Mouse (Mus musculus) thymus, postnatal 25 days (tissue): ENCODE measurements around the gene Scaf4.
A peak's percentile ranks its signal among the peaks of the same experiment; 100 is the strongest.
"Not testable (repeated sequence)": the region's sequence is repeated elsewhere in the genome, so short reads cannot be mapped to it uniquely, and the experiment has no call there.

Source experiments
- DNase-seq: peaks from one replicate; pipeline ENCODE4 v3.0.0; 2022

Gene Scaf4

DNA sequence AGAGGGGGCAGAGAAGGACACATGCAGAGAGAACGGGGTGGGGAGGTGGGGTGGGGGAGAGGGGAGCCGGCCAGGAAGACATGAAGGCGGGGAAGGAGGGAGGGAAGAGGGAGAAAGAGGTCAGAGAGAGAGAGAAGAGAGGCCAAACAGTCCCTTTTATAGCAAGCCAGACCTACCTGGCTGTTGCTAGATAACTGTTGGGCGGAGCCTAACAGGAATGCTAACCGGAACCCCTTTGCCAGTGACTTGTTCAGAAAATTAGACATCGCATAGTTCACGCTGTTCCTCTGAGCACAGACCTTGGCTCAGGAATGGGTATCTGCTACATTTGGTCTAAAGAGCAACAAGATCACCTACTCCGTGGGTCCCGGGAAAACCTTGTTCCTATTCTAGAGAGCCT is 6.7 kb upstream of the Scaf4 start:
- DNase-seq, result no peak

DNA sequence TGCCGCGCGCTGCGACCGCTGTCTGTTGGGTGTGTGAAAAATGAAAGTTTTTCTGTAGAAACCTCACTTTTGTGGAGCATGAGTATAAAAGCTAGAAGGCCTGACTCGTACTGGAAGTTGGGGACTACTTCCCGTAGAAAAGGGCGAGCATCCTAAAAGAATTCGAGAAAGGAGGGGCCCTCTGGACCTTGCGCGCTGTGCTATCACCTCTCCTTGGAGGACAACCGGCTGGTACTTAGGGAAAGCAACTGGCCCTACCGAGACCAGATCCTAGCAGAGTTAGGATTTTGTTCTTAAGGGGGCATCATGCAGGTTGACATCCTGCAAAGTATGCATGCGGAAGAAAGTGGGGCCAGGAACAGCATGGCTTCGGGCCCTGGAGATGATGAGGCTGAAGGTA is 613 bp upstream of the Scaf4 start:
- no peak for DNase-seq

DNA sequence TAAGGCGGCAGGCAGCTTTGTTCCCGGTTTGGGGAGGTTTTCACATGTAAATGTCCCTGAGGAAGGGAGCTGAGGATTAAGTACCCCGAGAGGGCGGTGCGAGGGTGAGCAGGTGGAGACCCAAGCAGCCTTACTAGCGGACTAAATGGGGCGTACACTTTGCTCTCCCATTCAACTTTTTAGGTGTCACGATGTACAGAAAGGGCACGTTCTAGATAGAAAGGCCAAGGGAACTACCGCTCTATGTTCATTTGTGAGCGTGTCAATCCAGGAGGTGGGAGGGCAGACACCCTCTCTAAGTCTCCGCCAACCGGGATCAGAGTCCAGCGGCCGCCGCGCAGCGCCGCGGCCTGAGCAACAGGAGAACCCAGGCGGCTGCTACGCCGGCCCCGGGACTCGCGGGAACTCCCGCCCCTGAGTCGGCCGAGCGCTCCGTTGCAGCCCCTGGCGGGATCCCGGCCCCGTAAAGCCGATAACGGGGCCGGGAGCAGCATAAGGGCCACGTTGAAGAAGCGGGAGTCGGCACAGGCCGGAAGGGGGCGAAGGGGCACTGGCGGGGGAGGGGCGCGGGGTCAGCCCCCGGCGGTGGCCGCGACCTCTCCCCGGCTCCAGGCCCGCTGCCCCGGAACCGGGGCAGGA is 918 bp downstream of the Scaf4 start:
- peak; percentile 10 for DNase-seq

DNA sequence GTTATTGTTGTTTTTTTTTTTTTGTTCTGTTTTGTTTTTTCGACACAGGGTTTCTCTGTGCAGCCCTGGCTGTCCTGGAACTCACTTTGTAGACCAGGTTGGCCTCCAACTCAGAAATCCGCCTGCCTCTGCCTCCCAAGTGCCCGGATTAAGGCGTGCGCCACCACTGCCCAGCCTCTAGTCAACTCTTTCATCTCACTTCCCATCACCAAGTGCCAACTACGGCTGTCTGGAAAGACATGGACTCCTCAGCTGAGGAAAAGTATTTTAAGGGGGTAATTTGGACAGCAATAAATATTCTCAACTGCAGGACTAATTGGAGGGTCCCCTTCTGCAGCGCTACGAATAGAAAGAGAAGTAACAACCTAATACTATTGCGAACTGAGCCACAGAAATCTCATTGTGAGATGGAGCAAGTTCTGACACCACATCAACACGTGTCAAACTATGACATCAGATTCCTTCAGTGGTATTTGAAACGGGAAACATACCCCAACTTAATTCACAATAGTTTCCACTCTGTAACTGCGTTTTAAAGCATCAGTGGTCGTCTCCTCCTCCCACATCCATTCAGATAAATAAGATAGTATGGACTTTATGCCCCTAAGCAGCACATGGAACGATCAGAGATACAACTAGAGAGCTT is 1.6 kb downstream of the Scaf4 start:
- DNase-seq, result no peak

GRCm38 (mm10) chr16:90281406-90281805 is 2.9 kb downstream of the Scaf4 start:
- no peak for DNase-seq

DNA sequence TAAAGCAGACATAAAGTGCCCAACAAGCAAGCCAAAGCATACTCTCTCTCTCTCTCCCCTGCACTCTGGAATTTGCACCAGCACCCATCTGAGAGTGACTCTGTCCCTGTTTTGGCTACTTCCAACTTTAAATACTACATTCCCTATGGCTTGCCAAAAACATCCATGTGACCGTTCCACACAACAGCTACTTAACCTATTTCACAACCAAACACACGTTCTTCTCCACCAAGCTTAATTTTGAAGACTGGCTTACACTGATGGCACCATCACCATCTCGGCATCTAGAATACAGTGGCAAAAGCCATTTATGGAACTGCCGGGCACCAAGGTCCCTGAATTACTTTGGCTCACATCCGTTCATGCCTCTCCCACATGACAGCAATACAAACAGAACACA is 3.3 kb downstream of the Scaf4 start:
- no peak for DNase-seq

GRCm38 (mm10) chr16:90280515-90280914 is 3.8 kb downstream of the Scaf4 start:
- no peak for DNase-seq

- no peak for DNase-seq
These were observed 5.2 kb downstream of the Scaf4 start for GRCm38 (mm10) chr16:90279058-90279457.

DNA sequence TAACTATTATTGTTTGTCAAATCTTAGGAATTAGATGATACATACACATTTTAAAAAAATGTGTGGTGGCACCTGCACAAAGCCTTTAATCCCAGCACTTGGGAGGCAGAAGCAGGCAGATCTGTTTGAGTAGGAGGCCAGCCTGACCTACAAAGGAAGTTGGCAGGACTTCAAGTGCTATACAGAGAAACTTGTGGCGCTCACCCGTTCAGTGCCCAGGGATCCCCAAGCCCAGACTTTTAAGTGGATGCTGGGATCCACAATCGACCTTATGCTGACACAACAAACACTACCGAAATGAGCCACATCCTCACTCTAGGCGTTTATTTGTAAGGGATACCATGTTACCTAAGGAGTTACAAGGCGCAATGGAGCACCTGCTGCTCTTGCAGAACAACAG is 8.8 kb downstream of the Scaf4 start:
- no peak for DNase-seq

GRCm38 (mm10) chr16:90266581-90266980 is 17.7 kb downstream of the Scaf4 start:
- DNase-seq, result no peak

DNA sequence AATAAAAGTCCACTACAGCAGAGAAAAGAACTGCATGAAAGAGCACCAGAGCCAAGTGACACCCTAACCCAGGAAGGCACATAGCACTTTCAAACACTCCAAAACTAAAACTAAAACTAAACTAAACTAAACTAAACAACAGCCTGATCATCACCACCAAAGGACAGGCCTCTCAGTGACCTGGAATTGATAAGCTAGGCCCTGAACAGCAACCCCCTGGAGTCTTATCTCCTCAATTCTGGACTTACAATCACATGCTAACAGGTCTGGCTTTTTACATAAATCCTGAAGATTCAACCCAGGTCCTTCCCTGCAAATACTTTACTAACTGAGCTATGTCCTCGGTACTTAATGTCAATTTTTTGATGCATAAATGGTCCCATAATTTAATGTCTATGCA is 19.2 kb downstream of the Scaf4 start:
- no peak for DNase-seq

DNA sequence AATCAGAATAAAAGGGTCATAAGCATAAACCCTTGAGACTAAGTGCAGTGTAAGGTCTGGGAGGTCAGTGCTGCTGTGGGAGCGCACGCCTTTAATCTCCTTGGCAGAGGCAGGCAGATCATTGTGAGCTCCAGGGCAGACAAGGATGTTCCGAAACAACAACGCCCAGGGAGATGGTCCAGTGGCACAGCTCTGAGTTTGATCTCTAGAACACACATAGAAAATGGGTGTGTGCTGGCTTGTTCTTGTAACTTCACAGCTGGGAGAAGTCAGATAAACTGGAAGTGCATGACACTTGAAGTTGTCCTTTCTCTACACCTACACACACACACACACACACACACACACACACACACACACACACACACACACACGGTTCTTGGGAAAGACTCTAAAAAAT is 20.3 kb downstream of the Scaf4 start:
- no peak for DNase-seq

DNA sequence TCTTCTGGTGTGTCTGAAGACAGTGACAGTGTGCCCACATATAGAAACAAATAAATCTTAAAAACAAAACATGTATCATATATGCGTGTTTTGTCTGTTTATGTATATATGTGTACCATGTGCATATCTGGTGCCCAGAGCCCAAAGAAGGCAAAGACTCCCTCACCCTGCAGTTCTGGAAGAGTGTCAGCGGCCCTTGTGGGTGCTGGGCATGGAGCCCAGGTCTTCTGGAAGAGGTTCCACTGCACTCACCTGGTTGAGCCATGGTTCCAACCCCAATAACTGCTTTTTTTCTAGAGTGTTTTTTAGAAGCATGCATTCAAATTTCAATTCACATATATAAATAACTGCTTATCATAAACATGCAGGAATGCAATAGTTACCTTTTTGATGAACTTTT is 22.5 kb downstream of the Scaf4 start:
- no peak for DNase-seq

DNA sequence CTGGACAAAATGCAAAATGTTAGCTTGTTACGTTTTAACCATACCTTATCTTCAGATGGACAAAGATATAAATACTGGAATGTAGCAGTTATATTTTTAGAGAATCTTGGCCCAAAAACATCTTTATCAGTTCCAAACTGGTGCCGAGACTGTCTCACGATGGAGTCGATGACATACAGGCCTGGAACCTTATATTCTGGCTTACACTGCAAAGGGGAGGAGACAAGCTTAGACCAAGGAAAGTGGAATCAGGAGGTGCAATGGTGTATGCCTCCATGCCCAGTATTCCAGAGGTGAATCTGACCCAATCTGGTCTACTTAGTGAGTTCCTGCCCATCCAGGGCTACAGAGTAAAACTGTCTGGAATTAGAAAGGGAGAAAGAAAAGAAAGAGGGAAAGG is 24.2 kb downstream of the Scaf4 start:
- DNase-seq, result no peak

DNA sequence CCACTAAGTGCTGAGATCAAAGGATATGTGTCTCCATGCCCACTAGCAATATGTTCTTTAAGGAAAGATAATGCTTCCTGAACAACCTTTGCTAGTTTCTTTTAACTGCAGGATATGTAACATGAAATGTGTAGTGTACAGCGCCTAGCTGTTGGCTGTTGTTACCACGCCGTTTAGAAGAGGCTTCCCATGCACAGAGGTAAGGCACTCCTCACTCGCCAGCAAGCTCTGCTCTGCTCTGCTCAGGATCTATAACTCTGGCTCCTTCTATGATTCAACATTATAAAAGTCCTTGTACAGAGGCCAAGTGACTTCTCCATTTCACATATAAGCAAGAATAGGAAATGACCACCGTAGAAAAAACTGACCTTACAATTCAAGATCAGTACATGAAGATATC is 24.7 kb downstream of the Scaf4 start:
- DNase-seq, result no peak

DNA sequence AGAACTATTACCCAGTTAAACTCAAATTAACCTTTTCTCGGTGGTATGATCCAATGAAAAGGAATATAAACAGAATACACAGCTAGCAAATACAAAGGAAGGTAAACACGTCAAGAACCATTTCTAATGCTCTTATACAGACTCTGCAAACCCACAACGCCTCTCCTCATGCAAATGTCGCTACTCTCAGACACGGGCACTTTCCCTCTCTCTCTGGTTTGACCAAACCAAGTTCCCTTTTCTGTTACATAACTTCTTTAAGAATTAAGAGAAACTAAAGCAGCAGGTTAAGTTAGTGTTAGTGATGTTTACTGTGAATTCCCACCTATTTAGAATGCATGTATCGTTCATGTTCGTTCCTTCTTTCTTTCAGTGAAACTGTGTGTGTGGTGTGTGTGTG is 25.4 kb downstream of the Scaf4 start:
- no peak for DNase-seq

DNA sequence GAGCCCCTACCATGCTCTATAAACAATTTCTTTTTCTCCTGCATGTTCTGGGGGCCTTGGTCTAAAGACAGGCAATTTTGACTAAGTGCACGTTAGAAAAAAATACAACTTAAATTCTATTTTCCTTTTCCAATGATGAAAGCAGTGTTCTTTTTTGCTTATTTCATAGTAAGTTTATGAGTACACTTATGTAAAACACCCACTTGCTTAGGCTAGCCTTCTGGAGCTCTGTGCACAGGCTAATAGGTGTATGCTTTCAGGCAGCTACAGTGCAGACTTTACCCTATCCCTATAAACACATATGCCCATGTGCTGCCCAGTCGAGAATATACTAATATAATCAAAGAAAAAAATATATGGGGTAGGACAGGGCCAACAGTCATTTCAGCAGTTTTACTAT is 31.8 kb downstream of the Scaf4 start:
- DNase-seq, result no peak

DNA sequence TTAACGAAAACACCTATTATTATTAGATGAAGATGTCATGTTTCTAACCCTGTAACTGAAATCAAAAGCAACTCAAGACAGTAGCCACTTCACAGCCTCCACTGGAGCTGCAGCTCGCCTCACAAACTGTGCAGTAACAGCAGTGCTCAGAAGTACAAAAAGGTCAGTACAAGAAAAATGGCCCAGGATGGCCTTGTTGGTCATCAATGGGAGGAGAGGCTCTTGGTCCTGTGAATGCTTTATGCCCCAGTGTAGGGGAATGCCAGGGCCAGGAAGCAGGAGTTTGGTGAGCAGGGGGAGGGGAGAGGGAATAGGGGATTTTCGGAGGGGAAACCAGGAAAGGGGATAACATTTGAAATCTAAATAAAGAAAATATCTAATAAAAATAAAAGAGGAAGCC is 33.0 kb downstream of the Scaf4 start:
- DNase-seq, result not testable (repeated sequence)

DNA sequence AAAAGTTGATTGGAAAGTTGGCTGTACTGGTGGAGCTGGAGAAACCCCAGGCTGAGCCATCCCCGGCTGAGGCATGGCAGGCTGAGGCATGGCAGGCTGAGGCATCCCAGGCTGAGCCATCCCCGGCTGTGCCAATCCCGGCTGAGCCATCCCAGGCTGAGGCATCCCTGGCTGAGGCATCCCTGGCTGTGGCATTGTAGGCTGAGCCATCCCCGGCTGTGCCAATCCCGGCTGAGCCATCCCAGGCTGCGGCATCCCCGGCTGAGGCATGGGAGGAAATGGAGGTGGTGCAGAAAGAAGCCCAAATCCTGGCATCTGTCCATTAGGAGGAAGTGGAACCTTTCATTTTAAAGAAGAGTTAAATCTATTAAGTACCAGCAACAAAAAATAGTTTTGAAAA is 34.2 kb downstream of the Scaf4 start:
- no peak for DNase-seq

DNA sequence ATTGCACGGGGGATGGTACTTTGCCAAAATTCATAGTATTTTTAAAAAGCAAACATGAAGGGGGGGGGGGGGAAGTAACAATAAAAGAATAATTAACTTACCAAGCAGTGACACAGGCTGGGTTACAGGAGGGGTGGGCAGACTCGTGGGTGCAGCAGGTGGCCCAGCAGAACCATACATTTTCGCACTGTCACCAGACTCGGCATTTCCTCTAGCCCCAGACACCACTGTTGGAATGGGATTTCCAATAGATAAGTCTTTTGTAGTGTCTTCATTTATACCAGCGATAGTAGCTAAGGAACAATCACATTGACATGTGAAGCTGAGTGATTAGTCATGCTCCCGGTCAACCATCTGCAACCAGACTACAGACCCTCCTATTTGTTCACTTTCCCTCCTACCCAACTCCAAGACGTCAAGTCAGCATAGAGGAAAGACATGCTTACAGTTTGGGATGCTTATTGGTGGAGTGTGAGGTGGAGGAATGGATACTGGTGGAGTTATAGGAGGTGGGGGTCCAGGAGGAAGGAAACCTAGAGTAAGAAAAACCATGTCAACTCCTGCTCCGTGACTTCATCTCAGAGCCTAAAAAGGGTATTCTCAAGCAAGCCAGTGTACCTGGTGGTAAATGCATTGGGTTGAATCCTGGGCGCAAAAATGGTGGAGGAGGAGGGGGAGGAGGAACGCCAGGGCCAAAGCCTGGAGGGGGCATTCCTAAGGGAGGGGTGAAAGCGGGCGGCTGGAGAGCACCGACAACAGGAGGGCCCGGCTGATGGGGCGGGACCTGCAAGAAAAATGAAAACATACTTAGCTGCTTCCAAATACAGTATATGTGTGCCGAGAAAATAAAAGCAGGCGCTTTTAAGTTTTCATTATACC is 41.6 kb downstream of the Scaf4 start:
- no peak for DNase-seq

GRCm38 (mm10) chr16:90241875-90242274 is 42.4 kb downstream of the Scaf4 start:
- DNase-seq, result no peak

DNA sequence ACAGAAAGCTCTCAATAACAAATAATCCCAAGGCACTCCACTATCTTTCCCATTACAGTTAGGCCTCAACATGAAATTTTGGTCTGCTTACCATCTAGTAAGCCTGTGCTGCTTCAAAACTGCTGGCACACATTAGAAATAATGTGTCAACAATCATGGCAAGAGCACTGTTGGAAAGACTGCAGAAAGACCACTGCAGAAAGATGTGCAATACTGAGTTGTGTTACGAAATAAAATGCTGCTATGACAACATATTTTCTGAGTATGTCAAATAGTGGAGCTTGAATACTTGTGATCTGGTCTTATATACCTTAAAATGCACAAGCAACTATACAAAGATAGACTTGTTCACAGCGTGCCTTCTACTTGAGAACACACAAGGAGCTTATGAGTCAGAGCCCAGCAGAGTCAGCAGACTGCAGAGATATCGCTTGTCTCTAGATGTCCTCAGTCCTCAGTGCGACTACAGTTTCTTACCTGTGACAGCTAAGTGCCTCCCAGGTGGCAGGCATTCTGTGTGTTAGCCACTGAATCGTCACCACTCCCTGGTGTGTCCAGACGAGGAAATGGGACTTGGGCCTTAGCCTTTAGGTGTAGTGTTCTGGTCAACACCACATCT is 45.1 kb downstream of the Scaf4 start:
- no peak for DNase-seq

DNA sequence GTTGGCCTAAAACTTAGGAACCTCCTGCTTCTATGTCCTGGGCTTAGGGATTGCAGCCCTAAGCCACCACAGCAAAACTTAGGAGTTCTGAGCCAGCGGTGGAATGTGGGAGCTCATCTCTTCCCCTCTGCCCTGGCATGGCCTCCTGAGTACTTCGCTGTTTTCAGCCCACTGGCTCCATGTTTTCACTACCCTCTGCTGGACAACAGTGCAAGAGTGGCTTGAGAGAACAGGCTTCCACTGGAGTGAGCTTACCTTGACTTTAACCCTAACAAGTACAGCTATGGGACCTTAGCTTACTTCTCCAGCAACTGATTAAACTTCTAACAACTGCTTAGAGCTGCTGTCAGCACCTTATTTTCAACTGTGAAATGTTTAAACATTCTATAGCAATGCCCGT is 49.1 kb downstream of the Scaf4 start:
- DNase-seq, result no peak

DNA sequence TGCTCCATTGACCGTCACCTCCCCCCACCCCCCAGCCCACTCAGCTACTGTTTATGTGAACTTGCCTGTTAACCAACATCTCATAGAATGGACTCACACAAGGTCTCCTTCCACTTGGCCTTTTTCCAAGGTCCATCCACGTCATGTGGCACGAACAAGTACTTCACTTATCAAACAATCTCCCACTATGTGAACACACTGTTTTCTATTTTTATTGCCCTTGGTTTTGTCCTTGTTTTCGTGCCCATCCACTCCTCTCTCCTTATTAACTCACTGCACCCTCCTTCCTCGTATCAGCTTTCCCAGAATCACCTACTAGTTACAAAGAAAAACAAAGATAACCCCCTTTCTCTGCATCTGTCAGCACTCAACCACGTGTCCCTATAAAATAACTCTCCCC is 49.7 kb downstream of the Scaf4 start:
- DNase-seq, result no peak
